In genomic region chr15:90975914-90976313, GRCm38 (mm10) we compare ENCODE assay signal across 19 mouse cellular contexts.
DNase-seq lines count a peak whose midpoint lies in the region; ATAC-seq and TF ChIP-seq lines count a peak whose summit lies in the region.
"Had no signal": no experiment of that assay in that cellular context is flagged by ENCODE, and none has a peak within 500 bp of the region (broad histone marks: within the 10 kb centered on the region; RNA-seq: fewer than 3 reads in every experiment).

No protein-coding gene starts in this region.

- H3K4me1 ChIP-seq in hindbrain, postnatal 0 days (ENCODE audit: insufficient read depth, low read length), result no peaks in the 10 kb centered on the region
- H3K4me1 ChIP-seq in hindbrain, embryonic 16.5 days (ENCODE audit: control insufficient read depth, insufficient read depth, low read depth, low read length), result no peaks in the 10 kb centered on the region
- no peaks in the 10 kb centered on the region for H3K4me1 ChIP-seq in liver, embryonic 14.5 days (replicated peaks; ENCODE audit: control insufficient read depth in 2 of 2, insufficient read depth in 2 of 2, low read length in 1 of 2)
- H3K4me1 ChIP-seq in liver, embryonic 11.5 days (replicated peaks; ENCODE audit: control insufficient read depth, insufficient read depth, low read length), result no peaks in the 10 kb centered on the region
- no peaks in the 10 kb centered on the region for H3K4me1 ChIP-seq in stomach, postnatal 0 days (replicated peaks; ENCODE audit: control insufficient read depth, insufficient read depth)
- H3K4me1 ChIP-seq: embryonic facial prominence, embryonic 15.5 days; heart, embryonic 12.5 days; hindbrain, embryonic 15.5 days; megakaryocyte, embryonic 14.5 days had no signal

- no peak overlapping the region for H3K9ac ChIP-seq in hindbrain, postnatal 0 days (replicated peaks; ENCODE audit: low read length)
- no peak overlapping the region for H3K9ac ChIP-seq in hindbrain, embryonic 16.5 days (ENCODE audit: low read depth, low read length)
- H3K9ac ChIP-seq in liver, embryonic 14.5 days (replicated peaks), result no peak overlapping the region
- no peak overlapping the region for H3K9ac ChIP-seq in liver, embryonic 11.5 days (ENCODE audit: low read depth, low read length)
- H3K9ac ChIP-seq in stomach, postnatal 0 days (ENCODE audit: low read length), result no peak overlapping the region
- H3K9ac ChIP-seq: embryonic facial prominence, embryonic 15.5 days; heart, embryonic 12.5 days; hindbrain, embryonic 15.5 days had no signal

- no peak for DNase-seq in hindbrain, postnatal 0 days (ENCODE audit: low spot score)
- DNase-seq in liver, embryonic 14.5 days (ENCODE audit: low read depth in 3 of 3, low spot score in 3 of 3), result no peak
- no peak for DNase-seq in liver, embryonic 11.5 days (ENCODE audit: low spot score)
- DNase-seq in retina, postnatal 1 day, result peak; percentile 32
- DNase-seq in retina, embryonic 14.5 days (ENCODE audit: low spot score), result no peak
- no peak for DNase-seq in stomach, postnatal 0 days (ENCODE audit: low spot score)
- DNase-seq in spleen, postnatal 14 days (ENCODE audit: low spot score in 2 of 2), result no peak
- DNase-seq: adrenal gland, postnatal 14 days; B cell, adult 2 months; cerebellum, adult 18-20 months; kidney, adult 18-20 months; midbrain, embryonic 14.5 days; right cerebral cortex, adult 18-20 months; thymus, postnatal 4 days had no signal

- 74% methylated on average over 5 of the region's 5 CpGs for WGBS in hindbrain, postnatal 0 days
- 76% methylated on average over 5 of the region's 5 CpGs for WGBS in hindbrain, embryonic 16.5 days
- WGBS in liver, embryonic 14.5 days (ENCODE audit: insufficient replicate concordance), result 51% methylated on average over 5 of the region's 5 CpGs
- 63% methylated on average over 5 of the region's 5 CpGs for WGBS in liver, embryonic 11.5 days
- WGBS in stomach, postnatal 0 days, result 68% methylated on average over 5 of the region's 5 CpGs

- no peak overlapping the region for H3K27ac ChIP-seq in hindbrain, postnatal 0 days
- no peak overlapping the region for H3K27ac ChIP-seq in hindbrain, embryonic 16.5 days (ENCODE audit: low read depth, low read length)
- no peak overlapping the region for H3K27ac ChIP-seq in liver, embryonic 14.5 days
- H3K27ac ChIP-seq in liver, embryonic 11.5 days (ENCODE audit: low read depth, low read length), result no peak overlapping the region
- H3K27ac ChIP-seq in stomach, postnatal 0 days (replicated peaks), result no peak overlapping the region
- H3K27ac ChIP-seq: embryonic facial prominence, embryonic 15.5 days; hindbrain, embryonic 15.5 days had no signal

- ATAC-seq in hindbrain, postnatal 0 days, result no peak
- ATAC-seq in hindbrain, embryonic 16.5 days, result no peak
- ATAC-seq in liver, embryonic 14.5 days (ENCODE audit: insufficient read depth), result no peak
- no peak for ATAC-seq in liver, embryonic 11.5 days (replicated peaks; ENCODE audit: low FRiP score)
- no peak for ATAC-seq in stomach, postnatal 0 days (ENCODE audit: low FRiP score, low TSS enrichment)

- no peak overlapping the region for H3K4me2 ChIP-seq in hindbrain, postnatal 0 days (ENCODE audit: low read depth, low read length)
- no peak overlapping the region for H3K4me2 ChIP-seq in hindbrain, embryonic 16.5 days (ENCODE audit: low read length)
- no peak overlapping the region for H3K4me2 ChIP-seq in liver, embryonic 14.5 days (ENCODE audit: low read depth)
- no peak overlapping the region for H3K4me2 ChIP-seq in liver, embryonic 11.5 days
- H3K4me2 ChIP-seq in stomach, postnatal 0 days (replicated peaks; ENCODE audit: low read depth), result no peak overlapping the region
- H3K4me2 ChIP-seq: embryonic facial prominence, embryonic 15.5 days; heart, embryonic 12.5 days; hindbrain, embryonic 15.5 days had no signal

- peaks cover 28% of the 10 kb centered on the region; the same call in 1 of the 2 replicates for H3K36me3 ChIP-seq in hindbrain, postnatal 0 days (ENCODE audit: insufficient read depth, low read length)
- peaks cover 33% of the 10 kb centered on the region for H3K36me3 ChIP-seq in hindbrain, embryonic 16.5 days (ENCODE audit: control insufficient read depth, insufficient read depth, low read length)
- H3K36me3 ChIP-seq in liver, embryonic 14.5 days (replicated peaks; ENCODE audit: control insufficient read depth, insufficient read depth, low read depth), result no peaks in the 10 kb centered on the region
- peaks cover 2% of the 10 kb centered on the region; the same call in 1 of the 2 replicates for H3K36me3 ChIP-seq in liver, embryonic 11.5 days (ENCODE audit: control insufficient read depth, insufficient read depth, low read length)
- H3K36me3 ChIP-seq in stomach, postnatal 0 days (ENCODE audit: control insufficient read depth, insufficient read depth, low read length), result peaks cover 3% of the 10 kb centered on the region; the same call in 1 of the 2 replicates

- peak; percentile 50 for TF ChIP-seq CTCF in hindbrain, postnatal 0 days (IDR thresholded peaks at IDR 0.05; ENCODE audit: low read depth)
- TF ChIP-seq CTCF in liver, embryonic 14.5 days (IDR thresholded peaks at IDR 0.05; ENCODE audit: low read depth), result peak; percentile 29; the same call in 1 of the 2 replicates
- peak; percentile 57 for TF ChIP-seq CTCF in stomach, postnatal 0 days (IDR thresholded peaks at IDR 0.05; ENCODE audit: low read depth)

- H3K27me3 ChIP-seq in hindbrain, postnatal 0 days (ENCODE audit: insufficient read depth, low read length), result no peaks in the 10 kb centered on the region
- H3K27me3 ChIP-seq in hindbrain, embryonic 16.5 days (replicated peaks; ENCODE audit: control insufficient read depth, insufficient read depth, low read length), result no peaks in the 10 kb centered on the region
- no peaks in the 10 kb centered on the region for H3K27me3 ChIP-seq in liver, embryonic 14.5 days (ENCODE audit: control insufficient read depth, insufficient read depth, low read length)
- no peaks in the 10 kb centered on the region for H3K27me3 ChIP-seq in liver, embryonic 11.5 days (replicated peaks; ENCODE audit: control insufficient read depth, insufficient read depth, low read length)
- no peaks in the 10 kb centered on the region for H3K27me3 ChIP-seq in stomach, postnatal 0 days (ENCODE audit: control insufficient read depth, insufficient read depth, low read length)
- H3K27me3 ChIP-seq: embryonic facial prominence, embryonic 15.5 days; heart, embryonic 12.5 days; hindbrain, embryonic 15.5 days; megakaryocyte, embryonic 14.5 days had no signal

- no peak overlapping the region for H3K4me3 ChIP-seq in hindbrain, postnatal 0 days (ENCODE audit: low read length)
- H3K4me3 ChIP-seq in hindbrain, embryonic 16.5 days (ENCODE audit: low read length), result no peak overlapping the region
- no peak overlapping the region for H3K4me3 ChIP-seq in liver, embryonic 14.5 days (ENCODE audit: insufficient read depth in 1 of 2, low read depth in 2 of 2, low read length in 2 of 2)
- H3K4me3 ChIP-seq in liver, embryonic 11.5 days (ENCODE audit: low read depth, low read length), result no peak overlapping the region
- no peak overlapping the region for H3K4me3 ChIP-seq in stomach, postnatal 0 days (ENCODE audit: low read depth, low read length)
- H3K4me3 ChIP-seq: embryonic facial prominence, embryonic 15.5 days; heart, embryonic 12.5 days; hindbrain, embryonic 15.5 days; megakaryocyte, embryonic 14.5 days had no signal

- TF ChIP-seq EP300 in liver, embryonic 14.5 days (IDR thresholded peaks at IDR 0.05; ENCODE audit: low read depth), result no peak
- TF ChIP-seq EP300 in stomach, postnatal 0 days (optimal IDR thresholded peaks at IDR 0.05), result no peak

- H3K9me3 ChIP-seq in hindbrain, postnatal 0 days (ENCODE audit: low read length), result no peaks in the 10 kb centered on the region
- peaks cover 2% of the 10 kb centered on the region for H3K9me3 ChIP-seq in hindbrain, embryonic 16.5 days (ENCODE audit: control insufficient read depth, low read length)
- peaks cover 2% of the 10 kb centered on the region; the same call in 1 of the 2 replicates for H3K9me3 ChIP-seq in liver, embryonic 14.5 days (ENCODE audit: control insufficient read depth, low read length)
- H3K9me3 ChIP-seq in liver, embryonic 11.5 days (ENCODE audit: control insufficient read depth, low read length), result no peaks in the 10 kb centered on the region
- H3K9me3 ChIP-seq in stomach, postnatal 0 days (ENCODE audit: control insufficient read depth, low read length), result no peaks in the 10 kb centered on the region
- H3K9me3 ChIP-seq: hindbrain, embryonic 15.5 days had no signal
